11 mouse cellular contexts compared by ENCODE assay signal in genomic region chr7:140821305-140821652, GRCm38 (mm10). TPM values are rescaled to one million over a fixed set of nuclear protein-coding genes. Genes with fewer than 3 reads are reported as not detected.
DNase-seq lines count a peak whose midpoint lies in the region; ATAC-seq and TF ChIP-seq lines count a peak whose summit lies in the region.
"Had no signal": no experiment of that assay in that cellular context is flagged by ENCODE, and none has a peak within 500 bp of the region (broad histone marks: within the 10 kb centered on the region; RNA-seq: fewer than 3 reads in every experiment).

No protein-coding gene starts in this region.

- no peaks in the 10 kb centered on the region for H3K27me3 ChIP-seq in heart, embryonic 14.5 days (ENCODE audit: control insufficient read depth, insufficient read depth, low read length)
- H3K27me3 ChIP-seq in cerebellum, adult 2 months (ENCODE audit: control insufficient read depth, insufficient read depth, low read length) = no peaks in the 10 kb centered on the region
- H3K27me3 ChIP-seq in hindbrain, embryonic 12.5 days = no peaks in the 10 kb centered on the region
- H3K27me3 ChIP-seq in midbrain, embryonic 12.5 days = no peaks in the 10 kb centered on the region; the same call in 1 of the 2 replicates

- H3K4me1 ChIP-seq in heart, embryonic 14.5 days (ENCODE audit: control insufficient read depth in 2 of 2, insufficient read depth in 2 of 2, low read length in 2 of 2) = peaks cover 0 to 6% of the 10 kb centered on the region in 2 experiments; a peak in 1 of 4 replicates
- H3K4me1 ChIP-seq in cerebellum, adult 2 months (ENCODE audit: control insufficient read depth, insufficient read depth, low read length) = peaks cover 3% of the 10 kb centered on the region; the same call in 1 of the 2 replicates
- peaks cover 2% of the 10 kb centered on the region; the same call in 1 of the 2 replicates for H3K4me1 ChIP-seq in hindbrain, embryonic 12.5 days
- H3K4me1 ChIP-seq in midbrain, embryonic 12.5 days = no peaks in the 10 kb centered on the region; the same call in 1 of the 2 replicates

- TF ChIP-seq CTCF in cerebellum, adult 2 months (IDR thresholded peaks at IDR 0.05; ENCODE audit: borderline replicate concordance, insufficient read depth, low read depth, low read length) = no peak

- no peak for DNase-seq in heart, postnatal 10 days
- peak; percentile 50 to 65 for DNase-seq in cerebellum, adult 2 months
- DNase-seq in thymus, postnatal 25 days = no peak
- no peak for DNase-seq in testis, postnatal 10 days (ENCODE audit: low spot score)

- no peaks in the 10 kb centered on the region for H3K36me3 ChIP-seq in heart, embryonic 14.5 days (ENCODE audit: control insufficient read depth, insufficient read depth, low read length)
- no peaks in the 10 kb centered on the region for H3K36me3 ChIP-seq in hindbrain, embryonic 12.5 days
- H3K36me3 ChIP-seq in midbrain, embryonic 12.5 days = no peaks in the 10 kb centered on the region

- peak overlapping the region; percentile 64; the same call in 1 of the 2 replicates for H3K9ac ChIP-seq in heart, embryonic 14.5 days (ENCODE audit: low read length)
- H3K9ac ChIP-seq in hindbrain, embryonic 12.5 days = peak overlapping the region; percentile 72
- peak overlapping the region; percentile 59 for H3K9ac ChIP-seq in midbrain, embryonic 12.5 days (replicated peaks)

- 51% methylated on average over 5 of the region's 5 CpGs for WGBS in heart, embryonic 14.5 days
- 44% methylated on average over 5 of the region's 5 CpGs for WGBS in cerebellum, adult 2 months
- WGBS in hindbrain, embryonic 12.5 days = 49% methylated on average over 5 of the region's 5 CpGs
- WGBS in midbrain, embryonic 12.5 days = 41% methylated on average over 5 of the region's 5 CpGs

- H3K4me2 ChIP-seq in heart, embryonic 14.5 days (ENCODE audit: low read length) = peak overlapping the region; percentile 77
- H3K4me2 ChIP-seq in hindbrain, embryonic 12.5 days (replicated peaks) = peak overlapping the region; percentile 65
- H3K4me2 ChIP-seq in midbrain, embryonic 12.5 days (replicated peaks) = peak overlapping the region; percentile 67

- no peak for ATAC-seq in heart, embryonic 14.5 days (ENCODE audit: insufficient number of reproducible peaks, insufficient read depth, low FRiP score, low read depth)
- peak; percentile 55 for ATAC-seq in hindbrain, embryonic 12.5 days (ENCODE audit: low FRiP score)
- ATAC-seq in midbrain, embryonic 12.5 days (ENCODE audit: low FRiP score, low read depth) = peak; percentile 44; the same call in 1 of the 2 replicates
- no peak for ATAC-seq in megakaryocyte-erythroid progenitor cell, adult 5-6 weeks (replicated peaks; ENCODE audit: low FRiP score, low TSS enrichment, poor library complexity, severe bottlenecking)

- peak overlapping the region; percentile 48 to 53; a peak in 3 of 4 replicates for H3K4me3 ChIP-seq in heart, embryonic 14.5 days (ENCODE audit: control insufficient read depth in 1 of 2, insufficient read depth in 1 of 2, low read depth in 1 of 2, low read length in 2 of 2)
- H3K4me3 ChIP-seq in cerebellum, adult 2 months (replicated peaks; ENCODE audit: insufficient read depth, low read depth, low read length) = peak overlapping the region; percentile 92
- H3K4me3 ChIP-seq in hindbrain, embryonic 12.5 days = peak overlapping the region; percentile 55
- peak overlapping the region; percentile 57 for H3K4me3 ChIP-seq in midbrain, embryonic 12.5 days

- intact Hi-C loops in heart, postnatal 10 days (cut with DNase I) = no loop called here

- H3K9me3 ChIP-seq in heart, embryonic 14.5 days (ENCODE audit: control insufficient read depth, low read length) = no peaks in the 10 kb centered on the region
- H3K9me3 ChIP-seq in hindbrain, embryonic 12.5 days (replicated peaks) = no peaks in the 10 kb centered on the region
- no peaks in the 10 kb centered on the region for H3K9me3 ChIP-seq in midbrain, embryonic 12.5 days

- H3K27ac ChIP-seq in heart, embryonic 14.5 days (replicated peaks in 1 of 2; ENCODE audit: control insufficient read depth in 1 of 2, insufficient read depth in 1 of 2, low read depth in 2 of 2, low read length in 2 of 2) = no peak overlapping the region
- H3K27ac ChIP-seq in cerebellum, adult 2 months (ENCODE audit: insufficient read depth, low read length) = peak overlapping the region; percentile 56; the same call in 1 of the 2 replicates
- H3K27ac ChIP-seq in hindbrain, embryonic 12.5 days = peak overlapping the region; percentile 83; the same call in 1 of the 2 replicates
- H3K27ac ChIP-seq in midbrain, embryonic 12.5 days (replicated peaks) = peak overlapping the region; percentile 69; the same call in 1 of the 2 replicates

- TF ChIP-seq POLR2A in cerebellum, adult 2 months (IDR thresholded peaks at IDR 0.05; ENCODE audit: borderline replicate concordance, insufficient read depth, low read length) = no peak

RNA-seq across cellular contexts. Expression of gene Zfp941, which starts 0.7 kb away (rescaled TPM):
- 0.75 and 0.86 TPM in 2 replicates for polyA plus RNA-seq in heart, embryonic 14.5 days (2014; fragmentation: Nextera tagmentation; extraction: Ambion mirVana)
- under 1 TPM; 0.45 to 0.47 TPM for total RNA-seq in heart, postnatal 10 days (2021)
- polyA plus RNA-seq in cerebellum, adult 2 months (2012; rRNA removed) = 13.2 and 14.5 TPM in 2 replicates
- polyA plus RNA-seq in hindbrain, embryonic 12.5 days (2016; fragmentation: Nextera tagmentation; extraction: Ambion mirVana) = 12.3 and 13.4 TPM in 2 replicates
- 8.5 and 10.1 TPM in 2 replicates for polyA plus RNA-seq in midbrain, embryonic 12.5 days (2016; fragmentation: Nextera tagmentation; extraction: Ambion mirVana)
- 4.0 TPM in 1 of 2 replicates, not detected in the other for total RNA-seq in megakaryocyte-erythroid progenitor cell, adult 5-6 weeks (2014; fragmentation: Nextera tagmentation)
- 0.56 and 2.7 TPM in 2 replicates for total RNA-seq in megakaryocyte-erythroid progenitor cell, adult 5-6 weeks (2017)
- polyA plus RNA-seq: spleen, adult 2 months had no signal

RNA-seq across cellular contexts. Expression of gene Urah, which starts 13.5 kb away (rescaled TPM):
- polyA plus RNA-seq in heart, embryonic 14.5 days (2014; fragmentation: Nextera tagmentation; extraction: Ambion mirVana) = not detected in 2 replicates
- total RNA-seq in heart, postnatal 10 days (2021) = not detected
- polyA plus RNA-seq in cerebellum, adult 2 months (2012; rRNA removed) = 0.38 and 0.62 TPM in 2 replicates
- polyA plus RNA-seq in hindbrain, embryonic 12.5 days (2016; fragmentation: Nextera tagmentation; extraction: Ambion mirVana) = 0.93 TPM in 1 of 2 replicates, not detected in the other
- 0.29 TPM in 1 of 2 replicates, not detected in the other for polyA plus RNA-seq in midbrain, embryonic 12.5 days (2016; fragmentation: Nextera tagmentation; extraction: Ambion mirVana)
- not detected in 2 replicates for total RNA-seq in megakaryocyte-erythroid progenitor cell, adult 5-6 weeks (2014; fragmentation: Nextera tagmentation)
- not detected in 2 replicates for total RNA-seq in megakaryocyte-erythroid progenitor cell, adult 5-6 weeks (2017)
- total RNA-seq: CH12.LX had no signal

RNA-seq across cellular contexts. Expression of gene Scgb1c1, which starts 24.1 kb away (rescaled TPM):
- not detected in 2 replicates for polyA plus RNA-seq in heart, embryonic 14.5 days (2014; fragmentation: Nextera tagmentation; extraction: Ambion mirVana)
- total RNA-seq in heart, postnatal 10 days (2021) = 10 to 100 TPM; 19.6 to 23.6 TPM
- not detected in 2 replicates for polyA plus RNA-seq in cerebellum, adult 2 months (2012; rRNA removed)
- not detected in 2 replicates for polyA plus RNA-seq in hindbrain, embryonic 12.5 days (2016; fragmentation: Nextera tagmentation; extraction: Ambion mirVana)
- polyA plus RNA-seq in midbrain, embryonic 12.5 days (2016; fragmentation: Nextera tagmentation; extraction: Ambion mirVana) = not detected in 2 replicates
- total RNA-seq in megakaryocyte-erythroid progenitor cell, adult 5-6 weeks (2014; fragmentation: Nextera tagmentation) = not detected in 2 replicates
- not detected in 2 replicates for total RNA-seq in megakaryocyte-erythroid progenitor cell, adult 5-6 weeks (2017)
- total RNA-seq: CH12.LX; left cerebral cortex, adult 18-20 months had no signal

RNA-seq across cellular contexts. Expression of gene Odf3, which starts 26.3 kb away (rescaled TPM):
- polyA plus RNA-seq in heart, embryonic 14.5 days (2014; fragmentation: Nextera tagmentation; extraction: Ambion mirVana) = 0.12 TPM in 1 of 2 replicates, not detected in the other
- not detected for total RNA-seq in heart, postnatal 10 days (2021)
- polyA plus RNA-seq in cerebellum, adult 2 months (2012; rRNA removed) = 0.13 TPM in 1 of 2 replicates, not detected in the other
- polyA plus RNA-seq in hindbrain, embryonic 12.5 days (2016; fragmentation: Nextera tagmentation; extraction: Ambion mirVana) = not detected in 2 replicates
- not detected in 2 replicates for polyA plus RNA-seq in midbrain, embryonic 12.5 days (2016; fragmentation: Nextera tagmentation; extraction: Ambion mirVana)
- total RNA-seq in megakaryocyte-erythroid progenitor cell, adult 5-6 weeks (2014; fragmentation: Nextera tagmentation) = not detected in 2 replicates
- not detected in 2 replicates for total RNA-seq in megakaryocyte-erythroid progenitor cell, adult 5-6 weeks (2017)
- total RNA-seq: CH12.LX; left cerebral cortex, adult 18-20 months had no signal
- polyA plus RNA-seq: spleen, adult 2 months had no signal

RNA-seq across cellular contexts. Expression of gene Syce1, which starts 33.6 kb away (rescaled TPM):
- polyA plus RNA-seq in heart, embryonic 14.5 days (2014; fragmentation: Nextera tagmentation; extraction: Ambion mirVana) = 0.31 TPM in 1 of 2 replicates, not detected in the other
- total RNA-seq in heart, postnatal 10 days (2021) = not detected
- 0.11 and 0.79 TPM in 2 replicates for polyA plus RNA-seq in cerebellum, adult 2 months (2012; rRNA removed)
- 0.19 and 0.36 TPM in 2 replicates for polyA plus RNA-seq in hindbrain, embryonic 12.5 days (2016; fragmentation: Nextera tagmentation; extraction: Ambion mirVana)
- polyA plus RNA-seq in midbrain, embryonic 12.5 days (2016; fragmentation: Nextera tagmentation; extraction: Ambion mirVana) = 0.15 and 0.41 TPM in 2 replicates
- total RNA-seq in megakaryocyte-erythroid progenitor cell, adult 5-6 weeks (2014; fragmentation: Nextera tagmentation) = not detected in 2 replicates
- total RNA-seq in megakaryocyte-erythroid progenitor cell, adult 5-6 weeks (2017) = not detected in 2 replicates
- total RNA-seq: CH12.LX had no signal

Comparison
In these comparisons a context has a peak if more than half of its experiments do, and no peak if none do; other contexts are left out.
1. ATAC-seq: peak in hindbrain, embryonic 12.5 days (single experiment) and midbrain, embryonic 12.5 days (single experiment); none in heart, embryonic 14.5 days (single experiment) and megakaryocyte-erythroid progenitor cell, adult 5-6 weeks (single experiment).
2. H3K27ac ChIP-seq: peak in cerebellum, adult 2 months (single experiment), hindbrain, embryonic 12.5 days (single experiment) and midbrain, embryonic 12.5 days (single experiment); none in heart, embryonic 14.5 days (0 of 2).
3. DNase-seq: peak in cerebellum, adult 2 months (2 of 2); none in heart, postnatal 10 days (0 of 2), thymus, postnatal 25 days (single experiment) and testis, postnatal 10 days (single experiment).
4. Peak in every context shown above with its lines, with median percentiles within 50 percentile points of each other: H3K4me2 ChIP-seq, H3K4me3 ChIP-seq and H3K9ac ChIP-seq.